ENCODE assay signal across 9 mouse cellular contexts in genomic region chr3:138063731-138064329, GRCm38 (mm10). TPM values are rescaled to one million over a fixed set of nuclear protein-coding genes. Genes with fewer than 3 reads are reported as not detected.
DNase-seq lines count a peak whose midpoint lies in the region; ATAC-seq and TF ChIP-seq lines count a peak whose summit lies in the region.
"Had no signal": no experiment of that assay in that cellular context is flagged by ENCODE, and none has a peak within 500 bp of the region (broad histone marks: within the 10 kb centered on the region; RNA-seq: fewer than 3 reads in every experiment).

No protein-coding gene starts in this region.

- no peaks in the 10 kb centered on the region; the same call in 1 of the 2 replicates for H3K4me1 ChIP-seq in hindbrain, embryonic 11.5 days (replicated peaks; ENCODE audit: control insufficient read depth, insufficient read depth, low read length)
- H3K4me1 ChIP-seq in hindbrain, embryonic 12.5 days, result peaks cover 25% of the 10 kb centered on the region
- H3K4me1 ChIP-seq in CH12.LX (ENCODE audit: control insufficient read depth in 1 of 2, insufficient read depth in 2 of 2), result peaks cover 26 to 49% of the 10 kb centered on the region in 2 experiments
- peaks cover 37% of the 10 kb centered on the region for H3K4me1 ChIP-seq in heart, embryonic 15.5 days (replicated peaks)

- no peak for TF ChIP-seq CTCF in CH12.LX (conservative IDR thresholded peaks at IDR 0.05 in 1 of 2, IDR thresholded peaks at IDR 0.05 in 1 of 2; ENCODE audit: low read depth in 2 of 2, low read length in 2 of 2)

- H3K4me2 ChIP-seq in hindbrain, embryonic 11.5 days (replicated peaks; ENCODE audit: low read depth, low read length), result no peak overlapping the region
- no peak overlapping the region for H3K4me2 ChIP-seq in hindbrain, embryonic 12.5 days (replicated peaks)
- H3K4me2 ChIP-seq in CH12.LX (ENCODE audit: insufficient read depth, low read depth, poor library complexity, severe bottlenecking), result peak overlapping the region; percentile 23; the same call in 1 of the 2 replicates
- H3K4me2 ChIP-seq in heart, embryonic 15.5 days, result peak overlapping the region; percentile 76

- H3K36me3 ChIP-seq in hindbrain, embryonic 11.5 days (ENCODE audit: control insufficient read depth, insufficient read depth, low read length), result no peaks in the 10 kb centered on the region
- H3K36me3 ChIP-seq in hindbrain, embryonic 12.5 days, result no peaks in the 10 kb centered on the region
- no peaks in the 10 kb centered on the region for H3K36me3 ChIP-seq in CH12.LX (replicated peaks in 1 of 2; ENCODE audit: control insufficient read depth in 1 of 2, insufficient read depth in 1 of 2, low read length in 1 of 2)
- H3K36me3 ChIP-seq in heart, embryonic 15.5 days, result no peaks in the 10 kb centered on the region

- no peak for TF ChIP-seq POLR2A in CH12.LX (IDR thresholded peaks at IDR 0.05; ENCODE audit: low read depth, low read length)

- H3K79me2 ChIP-seq in CH12.LX (replicated peaks; ENCODE audit: control insufficient read depth, extremely low read depth, insufficient read depth, poor library complexity, severe bottlenecking), result no peaks in the 10 kb centered on the region

- 79% methylated on average over 14 of the region's 14 CpGs for WGBS in hindbrain, embryonic 11.5 days
- WGBS in hindbrain, embryonic 12.5 days, result 65% methylated on average over 14 of the region's 14 CpGs
- 29% methylated on average over 14 of the region's 14 CpGs for WGBS in heart, embryonic 15.5 days

- no peak overlapping the region for H3K4me3 ChIP-seq in hindbrain, embryonic 11.5 days (ENCODE audit: low read depth, low read length)
- H3K4me3 ChIP-seq in hindbrain, embryonic 12.5 days, result no peak overlapping the region
- H3K4me3 ChIP-seq in CH12.LX (replicated peaks in 1 of 3; ENCODE audit: low read depth in 2 of 3, low read length in 2 of 3, poor library complexity in 1 of 3), result peak overlapping the region in 1 of 3 experiments; percentile 20
- no peak overlapping the region for H3K4me3 ChIP-seq in heart, embryonic 15.5 days
- H3K4me3 ChIP-seq: erythroblast, embryonic 14.5 days had no signal

- H3K9ac ChIP-seq in hindbrain, embryonic 11.5 days (ENCODE audit: low read depth, low read length), result no peak overlapping the region
- H3K9ac ChIP-seq in hindbrain, embryonic 12.5 days, result no peak overlapping the region
- peak overlapping the region; percentile 13 for H3K9ac ChIP-seq in CH12.LX (ENCODE audit: insufficient read depth, low read depth)
- peak overlapping the region; percentile 13; the same call in 1 of the 2 replicates for H3K9ac ChIP-seq in heart, embryonic 15.5 days

- no peak for ATAC-seq in hindbrain, embryonic 11.5 days (ENCODE audit: low FRiP score)
- no peak for ATAC-seq in hindbrain, embryonic 12.5 days (ENCODE audit: low FRiP score)
- peak; percentile 60 for ATAC-seq in heart, embryonic 15.5 days (replicated peaks; ENCODE audit: insufficient number of reproducible peaks, insufficient read depth, low FRiP score, low read depth)
- no peak for ATAC-seq in erythroid progenitor cell, adult 5-6 weeks (replicated peaks; ENCODE audit: low FRiP score, poor library complexity, severe bottlenecking)

- H3K27me3 ChIP-seq in hindbrain, embryonic 11.5 days (ENCODE audit: control insufficient read depth, insufficient read depth, low read length), result no peaks in the 10 kb centered on the region
- H3K27me3 ChIP-seq in hindbrain, embryonic 12.5 days, result peaks cover 1% of the 10 kb centered on the region; the same call in 1 of the 2 replicates
- peaks cover 22% of the 10 kb centered on the region for H3K27me3 ChIP-seq in CH12.LX (replicated peaks)
- H3K27me3 ChIP-seq in heart, embryonic 15.5 days, result no peaks in the 10 kb centered on the region

- in situ Hi-C loops in CH12.LX (cut with MboI; ENCODE audit: low pct_ligation_motif_present, low pct_unique_long_range_greater_than_20kb, low sequenced_read_pairs), result no loop called here

- H3K9me3 ChIP-seq in hindbrain, embryonic 11.5 days (ENCODE audit: control insufficient read depth, low read length), result no peaks in the 10 kb centered on the region
- no peaks in the 10 kb centered on the region for H3K9me3 ChIP-seq in hindbrain, embryonic 12.5 days (replicated peaks)
- peaks cover 2% of the 10 kb centered on the region for H3K9me3 ChIP-seq in CH12.LX (replicated peaks; ENCODE audit: low read length)
- H3K9me3 ChIP-seq in heart, embryonic 15.5 days (replicated peaks), result no peaks in the 10 kb centered on the region

- TF ChIP-seq RAD21 in CH12.LX (IDR thresholded peaks at IDR 0.05; ENCODE audit: low read depth, low read length), result no peak

- peak; percentile 22 for DNase-seq in hindbrain, embryonic 11.5 days (ENCODE audit: low spot score)
- DNase-seq in CH12.LX (ENCODE audit: extremely low read depth), result no peak
- DNase-seq in cerebellum, adult 9-11 months, result peak; percentile 48
- DNase-seq in lung, postnatal 10 days, result peak; percentile 47
- DNase-seq in thymus, postnatal 14 days, result no peak

- no peak for TF ChIP-seq EP300 in CH12.LX (IDR thresholded peaks at IDR 0.05; ENCODE audit: low read length)

- no peak overlapping the region for H3K27ac ChIP-seq in hindbrain, embryonic 11.5 days (ENCODE audit: low read depth, low read length)
- no peak overlapping the region for H3K27ac ChIP-seq in hindbrain, embryonic 12.5 days
- H3K27ac ChIP-seq in CH12.LX (ENCODE audit: insufficient read depth, low read depth), result peak overlapping the region; percentile 23; the same call in 1 of the 2 replicates
- H3K27ac ChIP-seq in heart, embryonic 15.5 days, result peak overlapping the region; percentile 96

- dilution Hi-C loops in CH12.LX (cut with MboI; ENCODE audit: extremely low pct_ligation_motif_present, extremely low pct_unique_long_range_greater_than_20kb, low sequenced_read_pairs), result no loop called here

TF ChIP-seq in CH12.LX, 34 proteins besides CTCF, POLR2A, EP300 and RAD21:
- TF ChIP-seq RCOR1 (conservative IDR thresholded peaks at IDR 0.05; ENCODE audit: low read depth, low read length), result no peak; the same call in 1 of the 2 replicates
- TF ChIP-seq MYC (IDR thresholded peaks at IDR 0.05; ENCODE audit: low read depth, low read length), result no peak
- TF ChIP-seq MXI1 (IDR thresholded peaks at IDR 0.05; ENCODE audit: low read depth, low read length), result no peak; the same call in 1 of the 2 replicates

RNA-seq across cellular contexts. Expression of gene 1110002E22Rik, which starts 1.0 kb away (rescaled TPM):
- 0.17 and 0.20 TPM in 2 replicates for polyA plus RNA-seq in hindbrain, embryonic 11.5 days (2014; fragmentation: Nextera tagmentation; extraction: Ambion mirVana)
- 0.42 and 0.45 TPM in 2 replicates for polyA plus RNA-seq in hindbrain, embryonic 12.5 days (2016; fragmentation: Nextera tagmentation; extraction: Ambion mirVana)
- 1.3 and 2.0 TPM in 2 replicates for total RNA-seq in CH12.LX (2012; rRNA removed)
- 0.43 and 0.66 TPM in 2 replicates for total RNA-seq in CH12.LX (2014; rRNA removed)
- polyA plus RNA-seq in CH12.LX (2012; ENCODE audit: insufficient read length, low read depth), result 2.3 and 2.6 TPM in 2 replicates
- 13.8 and 16.0 TPM in 2 replicates for polyA plus RNA-seq in heart, embryonic 15.5 days (2015; fragmentation: Nextera tagmentation; extraction: Ambion mirVana)
- total RNA-seq in erythroid progenitor cell, adult 5-6 weeks (2015; ENCODE audit: low replicate concordance), result not detected in 2 replicates
- total RNA-seq in erythroid progenitor cell, adult 5-6 weeks (2017; ENCODE audit: low replicate concordance), result not detected in 2 replicates
- polyA plus RNA-seq: erythroblast, embryonic 14.5 days had no signal

RNA-seq across cellular contexts. Expression of gene Gm5105, which starts 3.4 kb away (rescaled TPM):
- not detected in 2 replicates for polyA plus RNA-seq in hindbrain, embryonic 11.5 days (2014; fragmentation: Nextera tagmentation; extraction: Ambion mirVana)
- polyA plus RNA-seq in hindbrain, embryonic 12.5 days (2016; fragmentation: Nextera tagmentation; extraction: Ambion mirVana), result not detected in 2 replicates
- total RNA-seq in CH12.LX (2012; rRNA removed) (0.13 TPM in 1 of 2 replicates, not detected in the other), CH12.LX (2014; rRNA removed) (not detected in 2 replicates)
- not detected in 2 replicates for polyA plus RNA-seq in CH12.LX (2012; ENCODE audit: insufficient read length, low read depth)
- 0.47 and 0.58 TPM in 2 replicates for polyA plus RNA-seq in heart, embryonic 15.5 days (2015; fragmentation: Nextera tagmentation; extraction: Ambion mirVana)
- not detected in 2 replicates for total RNA-seq in erythroid progenitor cell, adult 5-6 weeks (2015; ENCODE audit: low replicate concordance)
- total RNA-seq in erythroid progenitor cell, adult 5-6 weeks (2017; ENCODE audit: low replicate concordance), result not detected in 2 replicates
- polyA plus RNA-seq: erythroblast, embryonic 14.5 days had no signal

Comparison
In these comparisons a context has a peak if more than half of its experiments do, and no peak if none do; other contexts are left out.
1. DNase-seq: peak in hindbrain, embryonic 11.5 days (single experiment), cerebellum, adult 9-11 months (single experiment) and lung, postnatal 10 days (single experiment); none in CH12.LX (single experiment) and thymus, postnatal 14 days (single experiment).
2. H3K27ac ChIP-seq: peak in CH12.LX (single experiment) and heart, embryonic 15.5 days (single experiment); none in hindbrain, embryonic 11.5 days (single experiment) and hindbrain, embryonic 12.5 days (single experiment).
3. H3K4me2 ChIP-seq: peak in CH12.LX (single experiment) and heart, embryonic 15.5 days (single experiment); none in hindbrain, embryonic 11.5 days (single experiment) and hindbrain, embryonic 12.5 days (single experiment).
4. H3K9ac ChIP-seq: peak in CH12.LX (single experiment) and heart, embryonic 15.5 days (single experiment); none in hindbrain, embryonic 11.5 days (single experiment) and hindbrain, embryonic 12.5 days (single experiment).